In the genomic region with DNA sequence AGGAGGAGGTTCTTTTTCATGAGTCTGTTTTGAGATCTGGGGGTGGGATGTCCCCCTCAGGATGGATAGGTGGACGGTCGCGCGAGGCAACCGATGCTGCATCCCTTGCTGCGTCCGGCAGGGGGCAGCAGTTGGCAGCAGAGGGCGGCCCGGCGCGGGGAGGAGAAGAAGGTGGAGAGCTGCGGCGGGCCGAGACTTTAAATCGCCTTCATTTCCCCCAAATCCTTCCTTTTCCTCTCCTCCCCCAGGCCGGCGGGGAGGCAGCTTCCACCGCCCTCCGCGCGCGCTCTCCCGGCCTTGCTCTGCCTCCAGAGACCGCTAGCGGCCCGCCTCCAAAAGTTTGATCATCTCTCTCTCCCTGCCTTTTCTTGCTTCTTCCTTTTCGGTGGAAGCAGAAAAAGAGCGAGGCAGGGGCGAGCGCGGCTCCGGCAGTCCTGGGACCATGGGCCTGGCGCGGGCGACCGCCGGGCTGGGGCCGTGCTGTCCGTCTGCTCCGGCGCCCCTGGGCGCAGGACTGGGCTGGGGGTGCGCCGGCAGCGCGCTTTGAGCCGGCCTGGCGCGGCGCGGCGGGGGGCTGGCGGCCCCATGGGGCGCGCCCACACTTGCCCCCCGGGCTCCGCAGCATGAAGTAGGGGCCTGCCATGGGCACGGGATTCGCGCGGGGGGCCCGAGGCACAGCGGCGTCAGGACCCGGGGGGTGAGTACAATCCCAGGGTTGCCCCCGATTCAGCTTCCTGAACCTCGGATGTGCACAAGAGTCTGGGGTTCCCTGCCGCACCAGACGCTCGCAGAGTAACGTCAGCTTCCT, we compare ENCODE assay signal across 8 mouse cellular contexts. TPM values are rescaled to one million over a fixed set of nuclear protein-coding genes. Genes with fewer than 3 reads are reported as not detected.
DNase-seq lines count a peak whose midpoint lies in the region; ATAC-seq and TF ChIP-seq lines count a peak whose summit lies in the region.

No protein-coding gene starts in this region.

- intact Hi-C loops in heart, adult 2 months (cut with DNase I) = loop anchor here (1.0 to 2.0 kb wide), 3 partner anchors 63 to 104 kb away; no protein-coding TSS in a partner anchor

- no peaks in the 10 kb centered on the region for H3K79me2 ChIP-seq in heart, adult 2 months (replicated peaks; ENCODE audit: control insufficient read depth, insufficient read depth, low read length)
- H3K79me2 ChIP-seq in liver, adult 2 months (ENCODE audit: control insufficient read depth, insufficient read depth, low read length) = no peaks in the 10 kb centered on the region

- H3K27ac ChIP-seq in heart, adult 2 months = peak overlapping the region; percentile 41; the same call in 1 of the 2 replicates
- peak overlapping the region; percentile 47 for H3K27ac ChIP-seq in liver, adult 2 months (replicated peaks; ENCODE audit: insufficient read depth, low read depth, low read length)

- H3K4me3 ChIP-seq in erythroblast, embryonic 14.5 days (replicated peaks) = peak overlapping the region; percentile 50
- peak overlapping the region; percentile 72 for H3K4me3 ChIP-seq in heart, adult 2 months
- peak overlapping the region; percentile 82 for H3K4me3 ChIP-seq in liver, adult 2 months (ENCODE audit: insufficient read depth, low read depth, low read length)

- TF ChIP-seq EP300 in heart, adult 2 months (IDR thresholded peaks at IDR 0.05; ENCODE audit: insufficient read depth, low read depth, low read length) = 0 out of 2 replicates have a peak, but pooled peaks have one; percentile 12

- peak; percentile 96 for TF ChIP-seq CTCF in heart, adult 2 months (IDR thresholded peaks at IDR 0.05)
- TF ChIP-seq CTCF in liver, adult 2 months (IDR thresholded peaks at IDR 0.05; ENCODE audit: low read depth, low read length) = peak; percentile 94

- H3K36me3 ChIP-seq in erythroblast, embryonic 14.5 days (ENCODE audit: control insufficient read depth) = no peaks in the 10 kb centered on the region
- H3K36me3 ChIP-seq in heart, adult 2 months (ENCODE audit: control insufficient read depth, insufficient read depth, low read length) = no peaks in the 10 kb centered on the region
- no peaks in the 10 kb centered on the region for H3K36me3 ChIP-seq in liver, adult 2 months (ENCODE audit: control insufficient read depth, insufficient read depth, low read length)

- DNase-seq in embryo, embryonic 11.5 days (ENCODE audit: low read depth, low spot score) = peak; percentile 72
- DNase-seq in heart, adult 2 months = peak; percentile 84 to 90
- DNase-seq in kidney, adult 18-20 months = peak; percentile 83
- DNase-seq in liver, adult 2 months (ENCODE audit: extremely low read depth, low read depth, low spot score) = no peak
- DNase-seq in spleen, postnatal 14 days (ENCODE audit: low spot score in 2 of 2) = peak; percentile 45 to 72

- H3K27me3 ChIP-seq in erythroblast, embryonic 14.5 days (ENCODE audit: control insufficient read depth) = peaks cover 43% of the 10 kb centered on the region
- peaks cover 8% of the 10 kb centered on the region for H3K27me3 ChIP-seq in heart, adult 2 months (ENCODE audit: control insufficient read depth, insufficient read depth, low read length)
- no peaks in the 10 kb centered on the region for H3K27me3 ChIP-seq in liver, adult 2 months (ENCODE audit: control insufficient read depth, insufficient read depth, low read length)

- no peaks in the 10 kb centered on the region for H3K9me3 ChIP-seq in erythroblast, embryonic 14.5 days (ENCODE audit: control insufficient read depth, low read length)

- no peaks in the 10 kb centered on the region for H3K4me1 ChIP-seq in erythroblast, embryonic 14.5 days (ENCODE audit: control insufficient read depth)
- H3K4me1 ChIP-seq in heart, adult 2 months (ENCODE audit: control insufficient read depth, insufficient read depth, low read length) = peaks cover 4% of the 10 kb centered on the region
- H3K4me1 ChIP-seq in liver, adult 2 months (ENCODE audit: control insufficient read depth, insufficient read depth, low read length) = peaks cover 6% of the 10 kb centered on the region

- no peak for ATAC-seq in erythroblast, adult 5-6 weeks (replicated peaks; ENCODE audit: low FRiP score, poor library complexity, severe bottlenecking)
- peak; percentile 48 for ATAC-seq in monocyte, adult 5-6 weeks (replicated peaks; ENCODE audit: insufficient number of reproducible peaks, low FRiP score, low TSS enrichment, poor library complexity, severe bottlenecking)

- peak overlapping the region; percentile 68 for H3K9ac ChIP-seq in heart, adult 2 months (ENCODE audit: low read depth, low read length)
- peak overlapping the region; percentile 87 for H3K9ac ChIP-seq in liver, adult 2 months (ENCODE audit: low read depth, low read length)

- no peak for TF ChIP-seq POLR2A in heart, adult 2 months (IDR thresholded peaks at IDR 0.05; ENCODE audit: insufficient read depth, low read depth, low read length)
- TF ChIP-seq POLR2A in liver, adult 2 months (IDR thresholded peaks at IDR 0.05; ENCODE audit: extremely low read depth, insufficient read depth, low read length) = 0 out of 2 replicates have a peak, but pooled peaks have one; percentile 15

- WGBS in heart, adult 2 months = under 1% methylated on average over 68 of the region's 71 CpGs
- WGBS in liver, adult 2 months = 1% methylated on average over 71 of the region's 71 CpGs

RNA-seq across cellular contexts. Expression of a gene that starts 1.6 kb away (rescaled TPM):
- polyA plus RNA-seq in erythroblast, embryonic 14.5 days (2012) = 0.01 TPM in 1 of 2 replicates, not detected in the other
- 0.96 TPM in 1 of 2 replicates, not detected in the other for total RNA-seq in erythroblast, adult 5-6 weeks (2015; ENCODE audit: low replicate concordance)
- not detected in 2 replicates for total RNA-seq in erythroblast, adult 5-6 weeks (2017; ENCODE audit: low replicate concordance)
- total RNA-seq in heart, adult 2 months (2021) = 1 to 10 TPM in 1 of 2 experiments, under 1 TPM in 1; 0.86 to 1.8 TPM
- 3.1 and 3.8 TPM in 2 replicates for polyA plus RNA-seq in heart, adult 2 months (2012; rRNA removed)
- 1.7 and 2.2 TPM in 2 replicates for total RNA-seq in liver, adult 2 months (2014; rRNA removed)
- polyA plus RNA-seq in liver, adult 2 months (2012; rRNA removed) = 4.1 and 5.4 TPM in 2 replicates
- 0.48 to 1.3 TPM (median 0.49 TPM) in 3 replicates for total RNA-seq in monocyte, adult 5-6 weeks (2017)

RNA-seq across cellular contexts. Expression of a gene that starts 43.5 kb away (rescaled TPM):
- 0.03 TPM in 1 of 2 replicates, not detected in the other for polyA plus RNA-seq in erythroblast, embryonic 14.5 days (2012)
- total RNA-seq in erythroblast, adult 5-6 weeks (2015; ENCODE audit: low replicate concordance) = not detected in 2 replicates
- not detected in 2 replicates for total RNA-seq in erythroblast, adult 5-6 weeks (2017; ENCODE audit: low replicate concordance)
- not detected for total RNA-seq in heart, adult 2 months (2021)
- not detected in 2 replicates for polyA plus RNA-seq in heart, adult 2 months (2012; rRNA removed)
- 0.27 and 0.28 TPM in 2 replicates for total RNA-seq in liver, adult 2 months (2014; rRNA removed)
- 0.39 and 0.64 TPM in 2 replicates for polyA plus RNA-seq in liver, adult 2 months (2012; rRNA removed)
- total RNA-seq in monocyte, adult 5-6 weeks (2017) = not detected in 3 replicates
